Mouse (Mus musculus) liver, postnatal 0 days (tissue): ENCODE measurements at regions not wholly inside any gene's neighbourhood (a gene's known extent, or its start where the extent isn't known, plus 50 kb on each side); places are given as distances from the start of the nearest gene placed in this dataset.

ENCODE experiments used
- CTCF ChIP-seq: sonication (generic); IDR thresholded peaks from 2 replicates; pipeline ENCODE4 v1.5.1; 2016; ENCODE audit warnings: antibody characterized with exemption, low read depth
- EP300 ChIP-seq: IDR thresholded peaks from 2 replicates; pipeline ENCODE4 v1.6.1; 2016; ENCODE audit warnings: antibody characterized with exemption, low read depth, mild to moderate bottlenecking

DNA sequence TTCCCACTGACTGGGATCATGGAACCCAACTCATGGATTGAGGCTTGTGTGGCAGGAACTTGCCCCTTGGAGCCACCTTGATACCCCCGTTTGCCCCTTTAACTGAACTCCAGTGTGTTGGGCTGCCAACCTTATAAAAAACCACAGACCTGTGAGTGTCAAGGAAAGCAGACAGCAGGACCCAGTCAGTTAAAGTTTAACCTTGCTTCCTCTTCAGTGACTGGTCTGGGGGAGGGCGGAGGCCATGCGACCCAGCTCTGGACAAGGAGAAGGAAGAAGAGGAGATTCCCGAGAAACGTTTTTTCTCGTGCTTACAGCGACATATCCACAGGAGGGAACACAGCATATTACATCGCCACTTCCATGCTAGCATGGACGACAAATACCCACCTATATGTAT lies 281.9 kb upstream of the Zfp64 start:
- no peak for TF ChIP-seq CTCF
- TF ChIP-seq EP300 = no peak
